Mouse (Mus musculus) duodenum, adult 2 months (tissue): ENCODE results near the gene Bcl2l1. TPM values are rescaled to one million over a fixed set of nuclear protein-coding genes. Genes with fewer than 3 reads are reported as not detected.

Experiments used
- polyA plus RNA-seq: library from polyadenylated mRNA; depleted of rRNA; stranded (reverse); fragments of >200 nt; gene quantifications from 2 replicates; pipeline ENCODE4 v1.2.3, GENCODE M21; 2012; ENCODE audit warnings: low replicate concordance; rRNA removed

Bcl2l1 gene
- polyA plus RNA-seq, result 28.4 and 66.4 TPM in 2 replicates

GRCm38 (mm10) chr2:152831019-152831878 lies at the start of gene Bcl2l1:
Gene Bcl2l1, minus strand, starts transcription at chr2:152831728.

DNA sequence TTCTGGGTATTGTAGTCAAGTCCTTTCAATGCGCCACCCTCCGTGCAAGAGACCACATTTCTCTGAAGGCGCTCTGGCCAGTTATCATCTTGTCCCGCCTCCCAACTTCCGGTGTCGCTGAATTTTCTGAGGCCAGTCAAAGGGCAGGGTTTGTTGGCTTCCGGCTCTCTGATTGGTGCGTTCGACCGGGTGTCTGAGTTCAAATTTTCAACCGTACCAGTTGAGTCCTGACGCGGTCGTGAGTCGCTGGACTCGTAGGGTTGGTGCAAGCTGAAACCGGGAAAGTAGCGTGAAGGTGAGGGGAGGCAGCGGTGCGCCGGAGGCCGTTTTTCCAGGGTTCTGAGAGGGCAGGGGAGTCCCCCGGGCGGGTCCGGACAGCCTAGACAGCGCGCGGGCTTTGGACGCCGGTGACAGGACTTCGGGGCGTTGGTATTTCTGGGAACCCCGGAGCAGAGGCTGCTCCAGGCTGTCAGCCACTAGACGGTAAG lies 16.3 kb upstream of the Bcl2l1 start, which contains the start of gene Tpx2:
Tpx2 (plus strand) TSS at position 150 of the 488 bp plus-strand sequence.

GRCm38 (mm10) chr2:152753944-152754711 lies 77.4 kb downstream of the Bcl2l1 start, which contains the start of gene Cox4i2:
Gene Cox4i2, plus strand, starts transcription at chr2:152754173.

DNA sequence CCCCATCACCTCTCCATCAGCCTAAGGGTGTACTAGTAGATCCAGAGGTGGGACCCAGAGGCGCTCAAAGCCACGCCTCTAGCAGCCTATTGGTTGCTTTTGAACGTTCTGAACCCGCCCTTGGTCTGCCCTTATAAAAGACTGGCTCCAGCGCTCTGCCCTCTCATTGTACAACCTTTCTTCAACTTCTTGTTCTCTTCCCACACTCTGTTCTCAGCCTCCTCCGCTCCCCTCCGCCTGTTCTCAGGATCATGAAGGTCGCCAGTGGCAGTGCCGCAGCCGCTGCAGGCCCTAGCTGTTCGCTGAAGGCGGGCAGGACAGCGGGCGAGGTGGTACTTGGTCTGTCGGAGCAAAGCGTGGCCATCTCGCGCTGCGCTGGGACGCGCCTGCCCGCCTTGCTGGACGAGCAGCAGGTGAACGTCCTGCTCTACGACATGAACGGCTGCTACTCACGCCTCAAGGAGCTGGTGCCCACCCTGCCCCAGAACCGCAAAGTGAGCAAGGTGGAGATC lies 95.4 kb downstream of the Bcl2l1 start, which contains the start of gene Id1:
Id1 (plus strand) TSS at position 162 of the 512 bp plus-strand sequence.

Other genes with a start within 250 kb of the Bcl2l1 start
- gene Defb45, start 232.3 kb downstream of the Bcl2l1 start, polyA plus RNA-seq, result not detected in 2 replicates
- not detected in 2 replicates for gene Defb36, start 227.4 kb downstream of the Bcl2l1 start, polyA plus RNA-seq
- not detected in 2 replicates for gene Defb25, start 208.7 kb downstream of the Bcl2l1 start, polyA plus RNA-seq
- 4.0 and 4.4 TPM in 2 replicates for gene Rem1, start 204.8 kb downstream of the Bcl2l1 start, polyA plus RNA-seq
- gene H13, start 162.3 kb downstream of the Bcl2l1 start, polyA plus RNA-seq, result 131 and 168 TPM in 2 replicates
- gene Mcts2, start 144.7 kb downstream of the Bcl2l1 start, polyA plus RNA-seq, result 1.0 and 1.1 TPM in 2 replicates
- 431 and 630 TPM in 2 replicates for gene Id1, start 95.5 kb downstream of the Bcl2l1 start, polyA plus RNA-seq
- gene Cox4i2, start 77.6 kb downstream of the Bcl2l1 start, polyA plus RNA-seq, result 0.60 and 1.2 TPM in 2 replicates
- 0.34 and 0.41 TPM in 2 replicates for gene Tpx2, start 16.2 kb upstream of the Bcl2l1 start, polyA plus RNA-seq
- gene Mylk2, start 79.6 kb upstream of the Bcl2l1 start, polyA plus RNA-seq, result 0.04 TPM in 1 of 2 replicates, not detected in the other
- gene Foxs1, start 101.5 kb upstream of the Bcl2l1 start, polyA plus RNA-seq, result 2.4 and 3.3 TPM in 2 replicates
- gene Dusp15, start 120.0 kb upstream of the Bcl2l1 start, polyA plus RNA-seq, result 0.02 and 0.04 TPM in 2 replicates
- gene Ttll9, start 130.8 kb upstream of the Bcl2l1 start, polyA plus RNA-seq, result not detected in 2 replicates
- 12.2 and 13.6 TPM in 2 replicates for gene Pdrg1, start 183.7 kb upstream of the Bcl2l1 start, polyA plus RNA-seq
- 0.09 and 0.12 TPM in 2 replicates for gene Xkr7, start 200.1 kb upstream of the Bcl2l1 start, polyA plus RNA-seq
- 7.3 and 7.4 TPM in 2 replicates for gene Ccm2l, start 234.2 kb upstream of the Bcl2l1 start, polyA plus RNA-seq